Mouse (Mus musculus): ENCODE measurements around the gene Map2k2. TPM values are rescaled to one million over a fixed set of nuclear protein-coding genes. Genes with fewer than 3 reads are reported as not detected.

Gene Map2k2
- polyA plus RNA-seq, 1 experiment from 2014 or later, result 151 TPM

GRCm38 (mm10) chr10:81134181-81134587 lies 28.5 kb downstream of the Map2k2 start:
- peaks cover 31% of the 10 kb centered on the region for H3K4me1 ChIP-seq (replicated peaks; ENCODE audit: control insufficient read depth, insufficient read depth, low read length)
- no peaks in the 10 kb centered on the region for H3K36me3 ChIP-seq (ENCODE audit: control insufficient read depth, insufficient read depth, low read length)
- H3K4me2 ChIP-seq (ENCODE audit: low read depth, low read length), result peak overlapping the region; percentile 26
- H3K27me3 ChIP-seq (ENCODE audit: control insufficient read depth, insufficient read depth, low read depth, low read length), result peaks cover 8% of the 10 kb centered on the region; the same call in 1 of the 2 replicates
- no peak overlapping the region for H3K27ac ChIP-seq (ENCODE audit: low read length)
- no peaks in the 10 kb centered on the region for H3K9me3 ChIP-seq (ENCODE audit: control insufficient read depth, low read length)
- H3K9ac ChIP-seq (ENCODE audit: low read length), result no peak overlapping the region
- no peak for ATAC-seq (ENCODE audit: low read depth)
- WGBS, result 1% methylated on average over 16 of the region's 16 CpGs
- 0 out of 2 replicates have a peak overlapping the region, but pooled peaks have one; percentile 9 for H3K4me3 ChIP-seq (ENCODE audit: low read length)

- ATAC-seq (ENCODE audit: low read depth), result no peak
- H3K27me3 ChIP-seq (ENCODE audit: control insufficient read depth, insufficient read depth, low read depth, low read length), result peaks cover 8% of the 10 kb centered on the region; the same call in 1 of the 2 replicates
- H3K9me3 ChIP-seq (ENCODE audit: control insufficient read depth, low read length), result no peaks in the 10 kb centered on the region
- peak within 1 kb of the TSS; percentile 99 for H3K27ac ChIP-seq (ENCODE audit: low read length)
- 1% methylated on average over 40 of the region's 41 CpGs for WGBS
- peak within 1 kb of the TSS; percentile 97 for H3K9ac ChIP-seq (ENCODE audit: low read length)
- no peaks in the 10 kb centered on the region for H3K36me3 ChIP-seq (ENCODE audit: control insufficient read depth, insufficient read depth, low read length)
- H3K4me1 ChIP-seq (replicated peaks; ENCODE audit: control insufficient read depth, insufficient read depth, low read length), result peaks cover 35% of the 10 kb centered on the region
- peak within 1 kb of the TSS; percentile 99 for H3K4me2 ChIP-seq (ENCODE audit: low read depth, low read length)
- H3K4me3 ChIP-seq (ENCODE audit: low read length), result peak within 1 kb of the TSS; percentile 91
These were observed 29.4 kb downstream of the Map2k2 start, which contains the start of gene Zbtb7a for GRCm38 (mm10) chr10:81134966-81135681. TSS of gene Zbtb7a (plus strand) at chr10:81135220.

- peaks cover 43% of the 10 kb centered on the region for H3K4me1 ChIP-seq (replicated peaks; ENCODE audit: control insufficient read depth, insufficient read depth, low read length)
- peak overlapping the region; percentile 99 for H3K4me2 ChIP-seq (ENCODE audit: low read depth, low read length)
- no peaks in the 10 kb centered on the region for H3K36me3 ChIP-seq (ENCODE audit: control insufficient read depth, insufficient read depth, low read length)
- H3K4me3 ChIP-seq (ENCODE audit: low read length), result peak overlapping the region; percentile 91
- peak overlapping the region; percentile 99 for H3K27ac ChIP-seq (ENCODE audit: low read length)
- peak; percentile 37 for ATAC-seq (ENCODE audit: low read depth)
- peak overlapping the region; percentile 97 for H3K9ac ChIP-seq (ENCODE audit: low read length)
- under 1% methylated on average over 74 of the region's 86 CpGs for WGBS
- no peaks in the 10 kb centered on the region for H3K9me3 ChIP-seq (ENCODE audit: control insufficient read depth, low read length)
- H3K27me3 ChIP-seq (ENCODE audit: control insufficient read depth, insufficient read depth, low read depth, low read length), result peaks cover 8% of the 10 kb centered on the region; the same call in 1 of the 2 replicates
These were observed 30.4 kb downstream of the Map2k2 start for GRCm38 (mm10) chr10:81135831-81136705.

- Histone ChIP-seq H3K36me3 (ENCODE audit: control insufficient read depth, insufficient read depth, low read length) (no peaks in the 10 kb centered on the region), H3K4me2 (ENCODE audit: low read depth, low read length) (peak overlapping the region; percentile 99), H3K9me3 (ENCODE audit: control insufficient read depth, low read length) (no peaks in the 10 kb centered on the region), H3K4me1 (replicated peaks; ENCODE audit: control insufficient read depth, insufficient read depth, low read length) (peaks cover 49% of the 10 kb centered on the region), H3K4me3 (ENCODE audit: low read length) (peak overlapping the region; percentile 91), H3K27me3 (ENCODE audit: control insufficient read depth, insufficient read depth, low read depth, low read length) (peaks cover 8% of the 10 kb centered on the region; the same call in 1 of the 2 replicates), H3K27ac (ENCODE audit: low read length) (peak overlapping the region; percentile 99), H3K9ac (ENCODE audit: low read length) (peak overlapping the region; percentile 97)
- 0% methylated on average over 36 of the region's 50 CpGs for WGBS
- ATAC-seq (ENCODE audit: low read depth), result peak; percentile 31
These were observed 31.1 kb downstream of the Map2k2 start for GRCm38 (mm10) chr10:81136706-81137231.

GRCm38 (mm10) chr10:81137252-81138130 lies 31.8 kb downstream of the Map2k2 start:
- H3K9me3 ChIP-seq (ENCODE audit: control insufficient read depth, low read length), result no peaks in the 10 kb centered on the region
- WGBS, result under 1% methylated on average over 52 of the region's 89 CpGs
- peak overlapping the region; percentile 85 for H3K4me2 ChIP-seq (ENCODE audit: low read depth, low read length)
- H3K27ac ChIP-seq (ENCODE audit: low read length), result peak overlapping the region; percentile 99
- peak; percentile 92 for ATAC-seq (ENCODE audit: low read depth)
- peak overlapping the region; percentile 91 for H3K4me3 ChIP-seq (ENCODE audit: low read length)
- H3K4me1 ChIP-seq (replicated peaks; ENCODE audit: control insufficient read depth, insufficient read depth, low read length), result peaks cover 55% of the 10 kb centered on the region
- H3K27me3 ChIP-seq (ENCODE audit: control insufficient read depth, insufficient read depth, low read depth, low read length), result peaks cover 8% of the 10 kb centered on the region; the same call in 1 of the 2 replicates
- H3K36me3 ChIP-seq (ENCODE audit: control insufficient read depth, insufficient read depth, low read length), result no peaks in the 10 kb centered on the region
- peak overlapping the region; percentile 97 for H3K9ac ChIP-seq (ENCODE audit: low read length)

GRCm38 (mm10) chr10:81138131-81138782 lies 32.5 kb downstream of the Map2k2 start:
- peaks cover 8% of the 10 kb centered on the region; the same call in 1 of the 2 replicates for H3K27me3 ChIP-seq (ENCODE audit: control insufficient read depth, insufficient read depth, low read depth, low read length)
- no peak for ATAC-seq (ENCODE audit: low read depth)
- H3K9me3 ChIP-seq (ENCODE audit: control insufficient read depth, low read length), result no peaks in the 10 kb centered on the region
- H3K36me3 ChIP-seq (ENCODE audit: control insufficient read depth, insufficient read depth, low read length), result 0 out of 2 replicates have a peak, but pooled peaks cover under 1% of the 10 kb centered on the region
- H3K27ac ChIP-seq (ENCODE audit: low read length), result peak overlapping the region; percentile 88
- WGBS, result 0% methylated on average over 22 of the region's 24 CpGs
- H3K4me2 ChIP-seq (ENCODE audit: low read depth, low read length), result peak overlapping the region; percentile 85
- H3K9ac ChIP-seq (ENCODE audit: low read length), result peak overlapping the region; percentile 88
- peak overlapping the region; percentile 91 for H3K4me3 ChIP-seq (ENCODE audit: low read length)
- peaks cover 57% of the 10 kb centered on the region for H3K4me1 ChIP-seq (replicated peaks; ENCODE audit: control insufficient read depth, insufficient read depth, low read length)

GRCm38 (mm10) chr10:81138821-81139528 lies 33.3 kb downstream of the Map2k2 start:
- ATAC-seq (ENCODE audit: low read depth), result no peak
- Histone ChIP-seq H3K4me1 (replicated peaks; ENCODE audit: control insufficient read depth, insufficient read depth, low read length) (peaks cover 55% of the 10 kb centered on the region), H3K27me3 (ENCODE audit: control insufficient read depth, insufficient read depth, low read depth, low read length) (peaks cover 8% of the 10 kb centered on the region; the same call in 1 of the 2 replicates), H3K4me2 (ENCODE audit: low read depth, low read length) (peak overlapping the region; percentile 85), H3K9me3 (ENCODE audit: control insufficient read depth, low read length) (no peaks in the 10 kb centered on the region), H3K9ac (ENCODE audit: low read length) (peak overlapping the region; percentile 88), H3K27ac (ENCODE audit: low read length) (peak overlapping the region; percentile 88), H3K36me3 (ENCODE audit: control insufficient read depth, insufficient read depth, low read length) (peaks cover 5% of the 10 kb centered on the region), H3K4me3 (ENCODE audit: low read length) (peak overlapping the region; percentile 91)
- 55% methylated on average over 11 of the region's 11 CpGs for WGBS
